Mouse (Mus musculus) megakaryocyte-erythroid progenitor cell, adult 5-6 weeks (primary cell): ENCODE measurements around the gene B4galt7. TPM values are rescaled to one million over a fixed set of nuclear protein-coding genes. Genes with fewer than 3 reads are reported as not detected.
"Not testable (repeated sequence)": the region's sequence is repeated elsewhere in the genome, so short reads cannot be mapped to it uniquely, and the experiment has no call there.

Source experiments
- ATAC-seq: replicated peaks from 2 replicates; pipeline ENCODE4 v1.8.0; 2016; ENCODE audit warnings: mild to moderate bottlenecking, inconsistent platforms; ENCODE audit not compliant: severe bottlenecking, poor library complexity, low FRiP score, low TSS enrichment
- total RNA-seq, 2 experiments: library from RNA; stranded (forward) in 1 of 2; stranded (reverse) in 1 of 2; fragments of 200-1000, 215-1000 nt in 1 of 2; fragments of >200 nt in 1 of 2; fragmentation: Nextera tagmentation in 1 of 2; gene quantifications; 2 replicates each; pipeline ENCODE4 v1.2.3; 2014 to 2017

The B4galt7 gene
- total RNA-seq, 2 experiments from 2014 or later = 9.4 to 16.3 TPM

GRCm38 (mm10) chr13:55593254-55593747 is 6.4 kb upstream of the B4galt7 start:
- no peak; the same call in 1 of the 2 replicates for ATAC-seq

- no peak for ATAC-seq
Measured at GRCm38 (mm10) chr13:55595375-55595774, 4.3 kb upstream of the B4galt7 start.

GRCm38 (mm10) chr13:55596802-55597201 is 2.9 kb upstream of the B4galt7 start:
- no peak for ATAC-seq

- peak; percentile 60 for ATAC-seq
Measured at GRCm38 (mm10) chr13:55600657-55601056, 961 bp downstream of the B4galt7 start.

GRCm38 (mm10) chr13:55601611-55602010 is 1.9 kb downstream of the B4galt7 start:
- ATAC-seq = peak; percentile 40

- ATAC-seq = no peak
Measured at GRCm38 (mm10) chr13:55604606-55605005, 4.9 kb downstream of the B4galt7 start.

- no peak for ATAC-seq
Measured at GRCm38 (mm10) chr13:55606899-55607623, 7.4 kb downstream of the B4galt7 start.

GRCm38 (mm10) chr13:55607624-55608006 is 7.9 kb downstream of the B4galt7 start:
- no peak for ATAC-seq

- no peak for ATAC-seq
Measured at GRCm38 (mm10) chr13:55611996-55612395, 12.3 kb downstream of the B4galt7 start.

GRCm38 (mm10) chr13:55613471-55613870 is 13.8 kb downstream of the B4galt7 start:
- no peak for ATAC-seq

GRCm38 (mm10) chr13:55619328-55619727 is 19.6 kb downstream of the B4galt7 start:
- ATAC-seq = no peak

- ATAC-seq = no peak
Measured at GRCm38 (mm10) chr13:55620275-55620674, 20.6 kb downstream of the B4galt7 start.

GRCm38 (mm10) chr13:55622156-55622648 is 22.5 kb downstream of the B4galt7 start:
- not testable (repeated sequence) for ATAC-seq

GRCm38 (mm10) chr13:55622649-55623541 is 23.2 kb downstream of the B4galt7 start, which contains the start of gene Caml:
TSS of gene Caml (plus strand) at chr13:55623005.
- peak; percentile 95 for ATAC-seq

GRCm38 (mm10) chr13:55634639-55635127 is 35.0 kb downstream of the B4galt7 start, which contains the start of gene Ddx46:
TSS of gene Ddx46 (plus strand) at chr13:55635027.
- peak; percentile 97 for ATAC-seq

GRCm38 (mm10) chr13:55635146-55635571 is 35.5 kb downstream of the B4galt7 start:
- ATAC-seq = peak; percentile 65

GRCm38 (mm10) chr13:55636185-55636983 is 36.7 kb downstream of the B4galt7 start:
- no peak for ATAC-seq

GRCm38 (mm10) chr13:55640480-55640879 is 40.8 kb downstream of the B4galt7 start:
- peak; percentile 61 for ATAC-seq

- peak; percentile 64; the same call in 1 of the 2 replicates for ATAC-seq
Measured at GRCm38 (mm10) chr13:55644525-55644924, 44.8 kb downstream of the B4galt7 start.
